Mouse (Mus musculus) cortical plate, adult 2 months (tissue): ENCODE data around the gene Ankrd60. TPM values are rescaled to one million over a fixed set of nuclear protein-coding genes. Genes with fewer than 3 reads are reported as not detected.
A peak's percentile ranks its signal among the peaks of the same experiment; 100 is the strongest.

Experiments
- H3K27ac ChIP-seq: fragments of 200-500 bp; 2 replicates; pipeline ENCODE4 v1.5.1; 2012; ENCODE audit warnings: low read length, control low read depth, inconsistent platforms; ENCODE audit not compliant: insufficient read depth
- H3K4me1 ChIP-seq: fragments of 200-500 bp; 2 replicates; pipeline ENCODE4 v1.6.1; 2011; ENCODE audit warnings: low read length; ENCODE audit not compliant: control insufficient read depth, insufficient read depth
- H3K4me3 ChIP-seq: fragments of 200-500 bp; 2 replicates; pipeline ENCODE4 v1.5.1; 2011; ENCODE audit warnings: mild to moderate bottlenecking, low read length, control low read depth; ENCODE audit not compliant: insufficient read depth
- CTCF ChIP-seq: fragments of 200-500 bp; IDR thresholded peaks from 2 replicates; pipeline ENCODE4 v1.5.1; 2011; ENCODE audit warnings: mild to moderate bottlenecking, control low read depth, low read length; ENCODE audit not compliant: insufficient read depth; ENCODE audit errors: extremely low read depth
- POLR2A ChIP-seq: fragments of 200-500 bp; IDR thresholded peaks from 2 replicates; pipeline ENCODE4 v1.6.1; 2011; ENCODE audit warnings: mild to moderate bottlenecking, low read length, control low read depth; ENCODE audit not compliant: insufficient read depth; ENCODE audit errors: extremely low read depth
- polyA plus RNA-seq: library from polyadenylated mRNA; depleted of rRNA; stranded (reverse); fragments of >200 nt; gene quantifications from 2 replicates; pipeline ENCODE4 v1.2.3, GENCODE M21; 2012

Ankrd60 gene
- polyA plus RNA-seq, 1 experiment: not detected

- no peak overlapping the region for H3K27ac ChIP-seq
- peak overlapping the region; percentile 10; the same call in 1 of the 2 replicates for H3K4me3 ChIP-seq
- H3K4me1 ChIP-seq: no peaks in the 10 kb centered on the region
- TF ChIP-seq POLR2A (no peak), CTCF (no peak)
Measured at GRCm38 (mm10) chr2:173585387-173586117, 7.4 kb upstream of the Ankrd60 start.

- H3K27ac ChIP-seq: no peak overlapping the region
- H3K4me3 ChIP-seq: no peak overlapping the region
- TF ChIP-seq POLR2A (no peak), CTCF (no peak)
- no peaks in the 10 kb centered on the region for H3K4me1 ChIP-seq
Measured at GRCm38 (mm10) chr2:173584361-173584760, 6.2 kb upstream of the Ankrd60 start.

GRCm38 (mm10) chr2:173583455-173583854 is 5.3 kb upstream of the Ankrd60 start:
- Histone ChIP-seq H3K4me3 (no peak overlapping the region), H3K27ac (no peak overlapping the region), H3K4me1 (no peaks in the 10 kb centered on the region)
- TF ChIP-seq CTCF: peak; percentile 44; the same call in 1 of the 2 replicates
- TF ChIP-seq POLR2A: no peak

- Histone ChIP-seq H3K4me1 (no peaks in the 10 kb centered on the region), H3K4me3 (no peak overlapping the region), H3K27ac (no peak overlapping the region)
- no peak for TF ChIP-seq CTCF
- TF ChIP-seq POLR2A: no peak
Measured at GRCm38 (mm10) chr2:173582903-173583302, 4.7 kb upstream of the Ankrd60 start.

- Histone ChIP-seq H3K4me3 (no peak overlapping the region), H3K27ac (no peak overlapping the region), H3K4me1 (no peaks in the 10 kb centered on the region)
- no peak for TF ChIP-seq POLR2A
- no peak for TF ChIP-seq CTCF
Measured at GRCm38 (mm10) chr2:173581096-173581495, 2.9 kb upstream of the Ankrd60 start.

- Histone ChIP-seq H3K4me3 (no peak overlapping the region), H3K4me1 (no peaks in the 10 kb centered on the region), H3K27ac (no peak overlapping the region)
- TF ChIP-seq CTCF: no peak
- TF ChIP-seq POLR2A: no peak
Measured at GRCm38 (mm10) chr2:173578595-173578994, 430 bp upstream of the Ankrd60 start.

- TF ChIP-seq POLR2A: no peak
- TF ChIP-seq CTCF: no peak
- H3K27ac ChIP-seq: no peak overlapping the region
- no peak overlapping the region for H3K4me3 ChIP-seq
- H3K4me1 ChIP-seq: no peaks in the 10 kb centered on the region
Measured at GRCm38 (mm10) chr2:173564179-173564578, 14.0 kb downstream of the Ankrd60 start.

- H3K4me1 ChIP-seq: no peaks in the 10 kb centered on the region
- no peak overlapping the region for H3K4me3 ChIP-seq
- peak; percentile 45 for TF ChIP-seq CTCF
- TF ChIP-seq POLR2A: no peak
- H3K27ac ChIP-seq: no peak overlapping the region
Measured at GRCm38 (mm10) chr2:173563336-173563735, 14.8 kb downstream of the Ankrd60 start.

GRCm38 (mm10) chr2:173561851-173562442 is 16.2 kb downstream of the Ankrd60 start:
- Histone ChIP-seq H3K4me3 (no peak overlapping the region), H3K4me1 (no peaks in the 10 kb centered on the region), H3K27ac (no peak overlapping the region)
- TF ChIP-seq POLR2A: no peak
- TF ChIP-seq CTCF: peak; percentile 92
